Mouse (Mus musculus) midbrain, postnatal 0 days (tissue): ENCODE results near the gene Vmn2r110. TPM values are rescaled to one million over a fixed set of nuclear protein-coding genes. Genes with fewer than 3 reads are reported as not detected.

Source experiments
- ATAC-seq: fragments of 200-750 bp; cut with Nextera tagmentation; 2 replicates; pipeline ENCODE4 v1.8.0; 2017; ENCODE audit warnings: moderate number of reproducible peaks, mild to moderate bottlenecking, moderate TSS enrichment, moderate library complexity; ENCODE audit not compliant: low FRiP score
- DNase-seq: peaks from one replicate; pipeline ENCODE4 v3.0.0-alpha.2; 2015; ENCODE audit warnings: low spot score
- H3K27ac ChIP-seq: fragments of 300-500 bp; sonication (generic); 2 replicates; pipeline ENCODE4 v1.5.1; 2014; ENCODE audit warnings: low read depth, mild to moderate bottlenecking, low read length, mixed read lengths
- H3K27me3 ChIP-seq: fragments of 300-500 bp; sonication (generic); 2 replicates; pipeline ENCODE4 v1.6.1; 2014; ENCODE audit warnings: low read length, control low read depth, mixed read lengths; ENCODE audit not compliant: insufficient read depth
- H3K36me3 ChIP-seq: fragments of 300-500 bp; sonication (generic); 2 replicates; pipeline ENCODE4 v1.6.1; 2014; ENCODE audit warnings: low read length, control low read depth, mixed read lengths; ENCODE audit not compliant: insufficient read depth
- H3K4me1 ChIP-seq: fragments of 300-500 bp; sonication (generic); 2 replicates; pipeline ENCODE4 v1.6.1; 2014; ENCODE audit warnings: mild to moderate bottlenecking, control low read depth, antibody characterized with exemption, low read length, mixed read lengths; ENCODE audit not compliant: insufficient read depth
- H3K4me2 ChIP-seq: fragments of 300-500 bp; sonication (generic); 2 replicates; pipeline ENCODE4 v1.6.1; 2014; ENCODE audit warnings: low read depth, mild to moderate bottlenecking, low read length, mixed read lengths; ENCODE audit not compliant: poor library complexity, severe bottlenecking
- H3K4me3 ChIP-seq: fragments of 300-500 bp; sonication (generic); 2 replicates; pipeline ENCODE4 v1.5.1; 2014; ENCODE audit warnings: low read depth, mild to moderate bottlenecking, low read length, moderate library complexity
- H3K9ac ChIP-seq: fragments of 300-500 bp; sonication (generic); replicated peaks from 2 replicates; pipeline ENCODE4 v1.6.1; 2014; ENCODE audit warnings: mild to moderate bottlenecking, low read length, moderate library complexity, mixed read lengths; ENCODE audit not compliant: poor library complexity, severe bottlenecking
- H3K9me3 ChIP-seq: fragments of 300-500 bp; sonication (generic); 2 replicates; pipeline ENCODE4 v1.6.1; 2016; ENCODE audit warnings: low read length, control low read depth
- CTCF ChIP-seq: IDR thresholded peaks from 2 replicates; pipeline ENCODE4 v1.5.1; 2016; ENCODE audit warnings: antibody characterized with exemption, mild to moderate bottlenecking
- WGBS: fragments of 180-500 bp; shearing (Covaris S2); extraction: QIAGEN DNeasy Blood & Tissue Kit; methylation state at CpG from one replicate; pipeline ENCODE4 v1.1.7; 2014; 5-methylcytosine and 5-hydroxymethylcytosine counted together
- polyA plus RNA-seq: library from polyadenylated mRNA; unstranded; fragments of >200 nt; fragmentation: Nextera tagmentation; extraction: Ambion mirVana; gene quantifications from 2 replicates; pipeline ENCODE4 v1.2.1, GENCODE M21; 2015
- total RNA-seq: library from RNA; depleted of rRNA; stranded (reverse); fragments of >200 nt; gene quantifications from 2 replicates; pipeline ENCODE4 v1.2.3, GENCODE M21; 2014; rRNA removed

Vmn2r110 gene
- total RNA-seq (not detected in 2 replicates), polyA plus RNA-seq (0.01 and 0.04 TPM in 2 replicates)

DNA sequence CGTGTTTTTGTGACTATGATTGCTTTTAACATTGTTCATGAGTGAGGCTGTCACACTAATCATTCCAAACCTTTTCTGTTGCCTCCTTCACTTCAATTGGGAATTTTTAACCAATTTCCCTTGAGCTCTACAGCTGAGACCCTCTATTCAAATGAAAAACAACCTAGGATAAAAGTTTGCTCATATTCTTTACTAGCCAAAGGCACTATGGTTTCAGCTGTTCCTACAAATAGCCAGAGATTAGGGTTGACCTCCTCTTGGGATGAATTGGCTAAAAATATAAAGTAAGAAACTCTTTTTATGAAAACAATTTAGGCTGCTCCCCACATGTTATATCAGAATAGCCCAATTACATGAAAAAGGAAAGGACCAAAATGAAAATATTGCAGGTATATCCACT, at the start of gene Vmn2r110:
Gene Vmn2r110 (minus strand): TSS at position 101 of the 400 bp plus-strand sequence.
- no peaks in the 10 kb centered on the region for H3K27me3 ChIP-seq
- H3K9me3 ChIP-seq = 0 out of 2 replicates have a peak, but pooled peaks cover 5% of the 10 kb centered on the region
- H3K9ac ChIP-seq = no peak within 1 kb of the TSS
- WGBS = 20% methylated on average over 1 of the region's 1 CpGs
- H3K36me3 ChIP-seq = no peaks in the 10 kb centered on the region
- DNase-seq (no peak), ATAC-seq (no peak)
- TF ChIP-seq CTCF = no peak
- H3K4me3 ChIP-seq = no peak within 1 kb of the TSS
- H3K27ac ChIP-seq = no peak within 1 kb of the TSS
- no peaks in the 10 kb centered on the region for H3K4me1 ChIP-seq
- no peak within 1 kb of the TSS for H3K4me2 ChIP-seq

DNA sequence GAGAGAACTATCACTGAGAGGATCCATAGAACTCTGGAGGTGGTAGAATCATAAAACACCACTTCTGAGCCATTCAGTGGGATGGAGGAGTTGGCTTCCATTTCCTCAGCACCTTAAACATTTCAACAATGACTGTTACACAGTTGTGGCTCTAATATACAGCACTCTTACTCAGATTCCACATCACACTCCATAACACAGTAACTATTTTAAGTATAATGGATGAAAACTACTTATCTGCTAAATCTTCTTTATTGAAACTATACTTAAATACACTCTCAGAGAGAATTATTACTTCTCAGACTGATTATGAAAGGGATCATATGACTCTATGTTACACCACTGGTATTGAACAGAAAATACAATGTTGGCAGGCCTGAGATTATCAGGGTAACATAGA, 28.6 kb upstream of the Vmn2r110 start, which contains the start of gene Fpr-rs3:
Gene Fpr-rs3 (minus strand): TSS at position 101 of the 400 bp plus-strand sequence.
- Histone ChIP-seq H3K4me1 (no peaks in the 10 kb centered on the region), H3K9ac (no peak within 1 kb of the TSS), H3K9me3 (peaks cover 17% of the 10 kb centered on the region; the same call in 1 of the 2 replicates), H3K27me3 (no peaks in the 10 kb centered on the region), H3K27ac (no peak within 1 kb of the TSS), H3K4me3 (no peak within 1 kb of the TSS), H3K36me3 (no peaks in the 10 kb centered on the region), H3K4me2 (no peak within 1 kb of the TSS)
- no peak for TF ChIP-seq CTCF
- DNase-seq (no peak), ATAC-seq (no peak)

DNA sequence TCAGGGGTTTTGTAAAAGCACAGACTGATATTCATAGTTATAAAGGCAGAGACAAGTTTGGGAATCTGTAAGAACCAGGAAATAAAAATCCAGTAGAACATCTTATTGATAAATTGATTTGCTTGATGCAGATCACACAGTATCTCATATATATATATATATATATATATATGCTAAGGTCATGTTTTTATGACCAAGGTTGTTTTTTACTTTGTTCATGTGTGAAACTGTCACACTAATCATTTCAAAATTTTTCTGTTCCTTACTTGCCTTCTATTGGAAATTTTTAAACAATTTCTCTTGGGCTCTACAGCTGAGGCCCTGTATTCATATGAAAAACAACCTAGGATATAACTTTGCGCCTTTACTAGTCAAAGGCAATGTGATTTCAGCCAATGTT, 31.6 kb downstream of the Vmn2r110 start, which contains the start of gene Vmn2r109:
Gene Vmn2r109 (minus strand): TSS at position 101 of the 400 bp plus-strand sequence.
- Histone ChIP-seq H3K4me2 (no peak within 1 kb of the TSS), H3K36me3 (no peaks in the 10 kb centered on the region), H3K27me3 (no peaks in the 10 kb centered on the region), H3K9ac (no peak within 1 kb of the TSS), H3K27ac (no peak within 1 kb of the TSS), H3K9me3 (0 out of 2 replicates have a peak, but pooled peaks cover 6% of the 10 kb centered on the region), H3K4me1 (no peaks in the 10 kb centered on the region), H3K4me3 (no peak within 1 kb of the TSS)
- no peak for TF ChIP-seq CTCF
- ATAC-seq (no peak), DNase-seq (no peak)
- WGBS = 88% methylated on average over 1 of the region's 1 CpGs

Other genes starting within 250 kb of the Vmn2r110 start
- not detected in 2 replicates for gene Vmn1r224, start 182.3 kb downstream of the Vmn2r110 start, total RNA-seq
- gene Vmn1r224, start 182.3 kb downstream of the Vmn2r110 start, polyA plus RNA-seq = not detected in 2 replicates
- not detected in 2 replicates for gene Vmn2r108, start 115.1 kb downstream of the Vmn2r110 start, total RNA-seq
- gene Vmn2r108, start 115.1 kb downstream of the Vmn2r110 start, polyA plus RNA-seq = not detected in 2 replicates
- gene Vmn1r225, start 98.3 kb downstream of the Vmn2r110 start, total RNA-seq = not detected in 2 replicates
- gene Vmn1r225, start 98.3 kb downstream of the Vmn2r110 start, polyA plus RNA-seq = not detected in 2 replicates
- gene Vmn2r109, start 31.7 kb downstream of the Vmn2r110 start, total RNA-seq = not detected in 2 replicates
- not detected in 2 replicates for gene Vmn2r109, start 31.7 kb downstream of the Vmn2r110 start, polyA plus RNA-seq
- not detected in 2 replicates for gene Fpr-rs3, start 28.5 kb upstream of the Vmn2r110 start, total RNA-seq
- not detected in 2 replicates for gene Fpr-rs3, start 28.5 kb upstream of the Vmn2r110 start, polyA plus RNA-seq
- not detected in 2 replicates for gene Vmn1r226, start 86.4 kb upstream of the Vmn2r110 start, total RNA-seq
- gene Vmn1r226, start 86.4 kb upstream of the Vmn2r110 start, polyA plus RNA-seq = not detected in 2 replicates
- not detected in 2 replicates for gene Vmn1r227, start 133.4 kb upstream of the Vmn2r110 start, total RNA-seq
- not detected in 2 replicates for gene Vmn1r227, start 133.4 kb upstream of the Vmn2r110 start, polyA plus RNA-seq
- not detected in 2 replicates for gene Vmn1r228, start 189.7 kb upstream of the Vmn2r110 start, total RNA-seq
- not detected in 2 replicates for gene Vmn1r228, start 189.7 kb upstream of the Vmn2r110 start, polyA plus RNA-seq
- not detected in 2 replicates for gene Vmn1r229, start 215.1 kb upstream of the Vmn2r110 start, total RNA-seq
- not detected in 2 replicates for gene Vmn1r229, start 215.1 kb upstream of the Vmn2r110 start, polyA plus RNA-seq
- not detected in 2 replicates for gene Vmn1r230, start 244.0 kb upstream of the Vmn2r110 start, total RNA-seq
- not detected in 2 replicates for gene Vmn1r230, start 244.0 kb upstream of the Vmn2r110 start, polyA plus RNA-seq